Mouse (Mus musculus) liver, embryonic 11.5 days (tissue): ENCODE data around the gene Lgals4. TPM values are rescaled to one million over a fixed set of nuclear protein-coding genes. Genes with fewer than 3 reads are reported as not detected.

Experiments
- ATAC-seq: fragments of 200-750 bp; cut with Nextera tagmentation; replicated peaks from 2 replicates; pipeline ENCODE4 v1.8.0; 2017; ENCODE audit warnings: moderate number of reproducible peaks, mild to moderate bottlenecking, moderate TSS enrichment, moderate library complexity; ENCODE audit not compliant: low FRiP score
- DNase-seq: peaks from one replicate; pipeline ENCODE4 v3.0.0-alpha.2; 2017; ENCODE audit warnings: low spot score
- H3K27ac ChIP-seq: fragments of 300-500 bp; sonication (generic); 2 replicates; pipeline ENCODE4 v1.5.1; 2014; ENCODE audit warnings: mild to moderate bottlenecking, low read depth, low read length, control low read depth
- H3K27me3 ChIP-seq: fragments of 300-500 bp; sonication (generic); replicated peaks from 2 replicates; pipeline ENCODE4 v1.6.1; 2014; ENCODE audit warnings: low read length, mixed read lengths; ENCODE audit not compliant: control insufficient read depth, insufficient read depth
- H3K36me3 ChIP-seq: fragments of 300-500 bp; sonication (generic); 2 replicates; pipeline ENCODE4 v1.6.1; 2014; ENCODE audit warnings: mild to moderate bottlenecking, low read length, moderate library complexity, mixed read lengths; ENCODE audit not compliant: control insufficient read depth, insufficient read depth
- H3K4me1 ChIP-seq: fragments of 300-500 bp; sonication (generic); replicated peaks from 2 replicates; pipeline ENCODE4 v1.6.1; 2014; ENCODE audit warnings: low read length, mixed read lengths; ENCODE audit not compliant: control insufficient read depth, insufficient read depth
- H3K4me2 ChIP-seq: fragments of 300-500 bp; sonication (generic); 2 replicates; pipeline ENCODE4 v1.6.1; 2014; ENCODE audit warnings: mild to moderate bottlenecking, control low read depth, moderate library complexity
- H3K4me3 ChIP-seq: fragments of 300-500 bp; sonication (generic); 2 replicates; pipeline ENCODE4 v1.5.1; 2014; ENCODE audit warnings: low read depth, low read length, control low read depth
- H3K9ac ChIP-seq: fragments of 300-500 bp; sonication (generic); 2 replicates; pipeline ENCODE4 v1.6.1; 2014; ENCODE audit warnings: low read depth, low read length, control low read depth
- H3K9me3 ChIP-seq: fragments of 300-500 bp; sonication (generic); 2 replicates; pipeline ENCODE4 v1.6.1; 2016; ENCODE audit warnings: low read length, inconsistent platforms, mixed read lengths; ENCODE audit not compliant: control insufficient read depth
- WGBS: fragments of 180-500 bp; shearing (Covaris S2); extraction: QIAGEN DNeasy Blood & Tissue Kit; methylation state at CpG from one replicate; pipeline ENCODE4 v1.1.7; 2014; 5-methylcytosine and 5-hydroxymethylcytosine counted together
- polyA plus RNA-seq: library from polyadenylated mRNA; unstranded; fragments of >200 nt; fragmentation: Nextera tagmentation; extraction: Ambion mirVana; gene quantifications from 2 replicates; pipeline ENCODE4 v1.2.1, GENCODE M21; 2014

The Lgals4 gene
- polyA plus RNA-seq, 1 experiment from 2014 or later: 5.1 TPM

DNA sequence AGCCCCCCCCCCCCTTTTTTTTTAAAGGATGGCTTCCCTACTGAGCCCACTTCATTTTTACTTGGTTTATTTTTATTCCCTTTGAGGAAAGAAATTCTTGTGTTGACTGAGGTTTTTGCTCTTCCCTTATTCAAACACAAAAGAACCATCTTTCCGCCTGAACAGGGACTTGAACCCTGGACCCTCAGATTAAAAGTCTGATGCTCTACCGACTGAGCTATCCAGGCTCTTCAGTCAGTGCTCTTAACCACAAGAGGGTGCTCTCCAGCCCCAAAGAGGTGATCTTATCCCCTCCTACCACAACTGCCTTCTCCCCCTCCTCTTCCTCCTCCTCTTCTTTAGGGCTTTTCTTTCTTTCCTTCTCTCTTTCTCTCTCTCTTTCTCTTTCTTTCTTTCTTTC lies 39.8 kb upstream of the Lgals4 start:
- Histone ChIP-seq H3K4me3 (no peak overlapping the region), H3K27ac (no peak overlapping the region), H3K4me2 (no peak overlapping the region), H3K4me1 (peaks cover 7% of the 10 kb centered on the region), H3K27me3 (no peaks in the 10 kb centered on the region), H3K9me3 (no peaks in the 10 kb centered on the region), H3K9ac (no peak overlapping the region), H3K36me3 (no peaks in the 10 kb centered on the region)
- ATAC-seq: no peak
- no peak for DNase-seq
- WGBS: 17% methylated on average over 2 of the region's 2 CpGs

DNA sequence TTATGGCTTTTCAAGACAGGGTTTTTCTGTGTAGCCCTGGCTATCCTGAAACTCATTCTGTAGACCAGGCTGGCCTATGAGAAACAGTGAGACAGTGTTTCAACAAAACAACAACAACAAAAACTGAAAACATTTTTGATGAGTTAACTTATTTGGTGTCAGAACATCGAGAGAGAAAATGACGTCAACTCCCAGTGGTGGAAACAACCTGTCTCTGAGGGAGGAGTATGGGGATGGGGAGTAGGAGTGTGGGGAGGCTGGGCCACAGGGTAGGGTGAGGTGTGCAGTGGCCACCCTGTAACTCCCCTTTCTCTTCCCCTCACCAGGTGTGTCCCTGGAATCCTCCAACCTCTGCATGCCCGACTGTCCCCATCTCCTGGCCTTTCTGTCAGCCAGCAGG lies 39.2 kb upstream of the Lgals4 start:
- no peaks in the 10 kb centered on the region for H3K9me3 ChIP-seq
- DNase-seq (no peak), ATAC-seq (no peak)
- H3K4me1 ChIP-seq: peaks cover 2% of the 10 kb centered on the region
- WGBS: 74% methylated on average over 3 of the region's 3 CpGs
- H3K36me3 ChIP-seq: no peaks in the 10 kb centered on the region
- no peak overlapping the region for H3K9ac ChIP-seq
- H3K4me2 ChIP-seq: no peak overlapping the region
- no peak overlapping the region for H3K4me3 ChIP-seq
- no peaks in the 10 kb centered on the region for H3K27me3 ChIP-seq
- H3K27ac ChIP-seq: no peak overlapping the region

DNA sequence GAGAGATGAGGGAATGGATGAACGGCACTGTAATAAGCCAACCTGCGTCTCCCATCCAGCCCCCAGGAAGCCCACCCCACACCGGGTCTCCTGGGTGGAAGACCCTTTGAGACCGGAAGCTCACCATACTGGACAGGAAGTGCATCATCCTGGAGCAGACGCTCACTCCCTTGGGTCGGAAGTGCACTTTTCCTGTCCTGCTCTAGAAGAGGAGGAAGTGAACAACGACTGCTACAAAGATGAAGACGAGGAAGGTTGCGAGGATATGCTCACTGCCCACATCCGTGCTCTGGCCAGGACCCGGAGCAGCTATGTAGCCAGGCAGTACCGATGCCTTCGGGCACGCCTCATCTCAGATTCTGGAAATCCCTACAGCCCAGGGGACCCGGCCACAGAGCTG lies 37.8 kb upstream of the Lgals4 start:
- Histone ChIP-seq H3K27me3 (no peaks in the 10 kb centered on the region), H3K4me3 (peak overlapping the region; percentile 51), H3K9me3 (no peaks in the 10 kb centered on the region), H3K4me1 (peaks cover 2% of the 10 kb centered on the region), H3K36me3 (no peaks in the 10 kb centered on the region), H3K4me2 (peak overlapping the region; percentile 83), H3K9ac (peak overlapping the region; percentile 75), H3K27ac (peak overlapping the region; percentile 33)
- ATAC-seq: no peak
- WGBS: 33% methylated on average over 15 of the region's 15 CpGs
- no peak for DNase-seq

DNA sequence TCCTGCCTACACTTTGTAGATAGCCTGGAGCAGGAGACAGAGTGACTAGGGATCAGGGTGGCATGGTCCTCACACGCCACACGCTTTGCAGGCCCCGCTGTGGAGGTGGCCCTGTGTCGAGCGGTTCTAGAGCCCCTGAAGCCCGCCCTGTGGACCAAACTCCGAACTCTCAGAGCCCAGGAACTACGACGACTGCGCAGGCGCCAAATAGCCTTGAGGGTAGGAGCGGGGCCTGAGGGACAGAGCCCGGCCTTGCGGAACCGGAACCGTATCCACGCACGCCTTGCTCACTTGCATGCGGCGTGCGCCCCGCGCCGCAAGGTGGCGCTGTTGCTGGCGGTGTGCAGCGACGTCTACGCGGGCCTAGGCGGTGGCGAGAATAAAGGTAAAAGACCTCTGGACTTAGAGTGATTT lies 37.1 kb upstream of the Lgals4 start:
- Histone ChIP-seq H3K9me3 (no peaks in the 10 kb centered on the region), H3K27ac (peak overlapping the region; percentile 33), H3K36me3 (no peaks in the 10 kb centered on the region), H3K4me3 (peak overlapping the region; percentile 51), H3K4me1 (peaks cover 4% of the 10 kb centered on the region), H3K4me2 (peak overlapping the region; percentile 83), H3K27me3 (no peaks in the 10 kb centered on the region), H3K9ac (peak overlapping the region; percentile 75)
- 7% methylated on average over 32 of the region's 32 CpGs for WGBS
- peak; percentile 81 for ATAC-seq
- peak; percentile 78 for DNase-seq

GRCm38 (mm10) chr7:28799994-28800393 lies 33.7 kb upstream of the Lgals4 start:
- no peaks in the 10 kb centered on the region for H3K36me3 ChIP-seq
- no peak overlapping the region for H3K27ac ChIP-seq
- no peaks in the 10 kb centered on the region for H3K27me3 ChIP-seq
- 89% methylated on average over 9 of the region's 9 CpGs for WGBS
- H3K4me2 ChIP-seq: no peak overlapping the region
- ATAC-seq (no peak), DNase-seq (no peak)
- H3K9me3 ChIP-seq: no peaks in the 10 kb centered on the region
- peaks cover 36% of the 10 kb centered on the region for H3K4me1 ChIP-seq
- no peak overlapping the region for H3K4me3 ChIP-seq
- no peak overlapping the region for H3K9ac ChIP-seq

GRCm38 (mm10) chr7:28801451-28801850 lies 32.2 kb upstream of the Lgals4 start:
- ATAC-seq (no peak), DNase-seq (no peak)
- Histone ChIP-seq H3K4me3 (no peak overlapping the region), H3K9me3 (no peaks in the 10 kb centered on the region), H3K36me3 (no peaks in the 10 kb centered on the region), H3K27me3 (no peaks in the 10 kb centered on the region), H3K9ac (no peak overlapping the region), H3K27ac (no peak overlapping the region), H3K4me2 (no peak overlapping the region), H3K4me1 (peaks cover 36% of the 10 kb centered on the region)
- WGBS: 72% methylated on average over 3 of the region's 3 CpGs

DNA sequence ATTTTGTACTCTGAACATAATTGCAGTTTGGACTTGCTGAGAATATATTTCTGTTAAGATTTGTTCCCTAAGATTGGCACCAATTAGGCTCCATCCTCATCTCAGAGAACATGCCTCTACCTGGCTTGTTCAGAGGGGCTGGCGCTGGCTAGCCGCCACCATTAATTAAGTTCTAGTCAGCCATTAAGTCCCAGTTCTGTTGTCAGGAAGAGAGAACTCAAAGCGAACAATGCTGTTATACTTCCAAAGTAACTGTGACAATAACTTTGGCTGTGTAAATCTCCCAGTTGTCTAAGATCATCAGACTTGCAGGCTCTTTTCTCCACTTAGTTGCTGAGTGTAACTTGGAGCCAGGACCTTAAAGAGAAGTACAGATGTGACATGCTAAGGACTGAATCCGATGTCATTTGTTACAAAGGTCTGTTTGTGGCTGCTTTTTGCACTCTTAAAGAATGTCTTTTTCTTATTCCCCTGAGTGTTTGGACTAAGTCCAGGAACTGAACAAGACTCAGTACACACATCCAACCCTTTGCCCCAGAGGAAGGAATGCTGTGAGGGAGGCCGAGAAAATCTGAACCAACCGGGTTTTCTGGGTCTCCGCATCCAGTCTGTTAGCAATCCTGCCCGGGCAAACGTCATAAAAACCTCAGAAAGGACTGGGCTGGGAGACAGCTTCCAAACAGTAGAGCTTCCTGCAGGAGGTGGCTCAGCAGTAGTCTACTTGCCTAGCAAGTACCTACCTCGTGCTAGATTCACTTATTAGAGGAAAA lies 31.6 kb upstream of the Lgals4 start:
- DNase-seq: no peak
- H3K9ac ChIP-seq: peak overlapping the region; percentile 48

DNA sequence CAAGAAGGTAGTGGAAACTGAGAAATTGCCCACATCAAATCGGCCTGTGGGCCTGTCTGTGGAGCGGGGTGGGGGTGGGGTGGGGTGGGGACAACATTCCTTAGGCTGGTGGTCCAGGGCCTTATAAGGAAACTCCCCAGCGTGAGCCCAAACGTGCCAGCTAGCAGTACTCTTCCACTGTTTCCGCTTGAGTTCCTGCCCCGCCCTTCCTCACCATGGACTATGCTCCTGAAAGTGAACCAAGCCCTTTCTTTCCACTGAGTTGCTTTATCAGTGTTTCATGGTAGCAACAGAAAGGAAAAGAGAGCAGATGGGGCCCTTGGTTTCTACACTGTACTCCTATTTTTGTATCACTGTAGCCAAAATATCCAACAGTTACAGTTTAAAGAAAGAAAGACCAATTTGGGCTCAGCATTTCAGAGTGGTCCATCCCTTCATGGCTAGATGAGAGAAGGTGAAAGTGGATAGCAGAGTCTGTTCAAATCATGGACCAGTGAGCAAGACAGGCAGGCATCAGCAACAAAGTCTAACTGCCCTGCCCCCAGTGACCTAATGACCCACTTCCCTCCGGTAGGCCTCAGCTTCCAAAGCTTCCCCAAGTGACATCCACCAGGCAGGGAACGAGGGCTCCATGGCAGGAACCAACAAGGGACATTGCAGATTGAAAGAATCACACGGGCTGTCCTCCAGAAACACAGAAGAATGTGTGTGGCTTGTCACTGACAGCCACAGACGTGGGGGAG lies 30.6 kb upstream of the Lgals4 start:
- Histone ChIP-seq H3K9ac (peak overlapping the region; percentile 48), H3K4me1 (peaks cover 41% of the 10 kb centered on the region), H3K4me3 (no peak overlapping the region), H3K36me3 (no peaks in the 10 kb centered on the region), H3K27ac (peak overlapping the region; percentile 91), H3K4me2 (peak overlapping the region; percentile 41), H3K9me3 (no peaks in the 10 kb centered on the region), H3K27me3 (no peaks in the 10 kb centered on the region)
- ATAC-seq: peak; percentile 75
- WGBS: 14% methylated on average over 10 of the region's 10 CpGs
- DNase-seq: no peak

More for the DNA sequence above, 31.6 kb upstream of the Lgals4 start:
- ATAC-seq: no peak
- Histone ChIP-seq H3K27me3 (no peaks in the 10 kb centered on the region), H3K4me1 (peaks cover 38% of the 10 kb centered on the region), H3K4me2 (peak overlapping the region; percentile 41), H3K4me3 (no peak overlapping the region), H3K9me3 (no peaks in the 10 kb centered on the region), H3K36me3 (no peaks in the 10 kb centered on the region), H3K27ac (peak overlapping the region; percentile 91)
- WGBS: 47% methylated on average over 10 of the region's 10 CpGs
